Mouse (Mus musculus): Measurements from ENCODE around the gene Exph5. TPM values are rescaled to one million over a fixed set of nuclear protein-coding genes. Genes with fewer than 3 reads are reported as not detected.

The Exph5 gene
- polyA plus RNA-seq, 1 experiment from 2014 or later, result 0.56 TPM

GRCm38 (mm10) chr9:53269466-53269755 is 32.1 kb upstream of the Exph5 start:
- Histone ChIP-seq H3K27ac (ENCODE audit: low read depth, low read length) (no peak overlapping the region), H3K4me2 (ENCODE audit: low read depth) (no peak overlapping the region), H3K9ac (ENCODE audit: low read length) (no peak overlapping the region), H3K9me3 (ENCODE audit: control insufficient read depth, low read length) (no peaks in the 10 kb centered on the region), H3K4me1 (ENCODE audit: control insufficient read depth, insufficient read depth, low read length) (no peaks in the 10 kb centered on the region), H3K27me3 (ENCODE audit: control insufficient read depth, insufficient read depth, low read length) (no peaks in the 10 kb centered on the region), H3K36me3 (ENCODE audit: control insufficient read depth, insufficient read depth, low read length) (no peaks in the 10 kb centered on the region), H3K4me3 (ENCODE audit: low read depth, low read length) (no peak overlapping the region)
- DNase-seq (ENCODE audit: low spot score) (no peak), ATAC-seq (ENCODE audit: insufficient read depth, low FRiP score, low TSS enrichment) (no peak)
- 94% methylated on average over 5 of the region's 5 CpGs for WGBS

GRCm38 (mm10) chr9:53271281-53272022 is 30.0 kb upstream of the Exph5 start:
- Histone ChIP-seq H3K9me3 (ENCODE audit: control insufficient read depth, low read length) (no peaks in the 10 kb centered on the region), H3K4me1 (ENCODE audit: control insufficient read depth, insufficient read depth, low read length) (no peaks in the 10 kb centered on the region), H3K4me3 (ENCODE audit: low read depth, low read length) (no peak overlapping the region), H3K4me2 (ENCODE audit: low read depth) (no peak overlapping the region), H3K27me3 (ENCODE audit: control insufficient read depth, insufficient read depth, low read length) (no peaks in the 10 kb centered on the region), H3K9ac (ENCODE audit: low read length) (no peak overlapping the region), H3K27ac (ENCODE audit: low read depth, low read length) (no peak overlapping the region), H3K36me3 (ENCODE audit: control insufficient read depth, insufficient read depth, low read length) (no peaks in the 10 kb centered on the region)
- 75% methylated on average over 5 of the region's 5 CpGs for WGBS
- ATAC-seq (ENCODE audit: insufficient read depth, low FRiP score, low TSS enrichment) (no peak), DNase-seq (ENCODE audit: low spot score) (no peak)

DNA sequence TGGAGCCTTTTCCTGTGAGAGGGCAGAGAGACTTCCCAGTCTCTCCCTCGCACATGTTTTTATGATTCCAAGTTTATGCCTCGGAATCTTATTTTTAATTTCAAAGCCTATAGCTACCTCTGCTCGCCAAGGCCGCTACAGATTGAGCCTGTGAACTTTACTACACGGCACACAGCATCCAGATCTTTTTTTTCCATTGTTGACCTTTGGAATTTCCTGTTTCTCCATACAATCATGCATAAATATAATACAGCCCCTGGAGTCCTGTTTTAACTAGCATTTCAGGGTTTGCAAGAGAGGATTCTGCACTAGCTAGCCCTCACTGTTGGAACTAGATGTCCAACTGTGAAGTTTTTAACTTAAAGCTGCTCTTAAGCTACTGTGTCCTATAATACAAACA is 29.3 kb upstream of the Exph5 start:
- no peak for ATAC-seq (ENCODE audit: insufficient read depth, low FRiP score, low TSS enrichment)
- Histone ChIP-seq H3K36me3 (ENCODE audit: control insufficient read depth, insufficient read depth, low read length) (no peaks in the 10 kb centered on the region), H3K4me1 (ENCODE audit: control insufficient read depth, insufficient read depth, low read length) (no peaks in the 10 kb centered on the region), H3K9ac (ENCODE audit: low read length) (no peak overlapping the region), H3K4me3 (ENCODE audit: low read depth, low read length) (no peak overlapping the region), H3K9me3 (ENCODE audit: control insufficient read depth, low read length) (no peaks in the 10 kb centered on the region), H3K4me2 (ENCODE audit: low read depth) (no peak overlapping the region), H3K27me3 (ENCODE audit: control insufficient read depth, insufficient read depth, low read length) (no peaks in the 10 kb centered on the region), H3K27ac (ENCODE audit: low read depth, low read length) (no peak overlapping the region)
- WGBS, result 71% methylated on average over 5 of the region's 5 CpGs
- no peak for DNase-seq (ENCODE audit: low spot score)

DNA sequence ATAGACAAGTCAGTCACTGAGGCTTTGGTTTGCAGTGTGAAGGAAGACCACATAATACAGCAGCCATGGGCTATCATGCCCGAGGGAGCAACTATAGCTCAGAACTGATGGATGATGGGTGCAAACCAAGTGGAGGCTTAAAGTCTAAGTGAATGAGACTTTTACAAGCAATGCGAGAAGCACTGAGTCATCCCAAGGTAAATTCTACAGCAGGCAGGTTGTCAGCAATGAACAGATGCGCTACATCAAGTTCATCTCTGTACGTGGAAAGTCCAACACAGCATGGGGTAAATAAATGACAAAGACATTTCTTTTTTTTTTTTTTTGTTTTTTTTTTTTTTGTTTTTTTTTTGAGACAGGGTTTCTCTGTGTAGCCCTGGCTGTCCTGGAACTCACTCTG is 28.8 kb upstream of the Exph5 start:
- 86% methylated on average over 4 of the region's 4 CpGs for WGBS

GRCm38 (mm10) chr9:53276381-53276780 is 25.1 kb upstream of the Exph5 start:
- no peaks in the 10 kb centered on the region for H3K36me3 ChIP-seq (ENCODE audit: control insufficient read depth, insufficient read depth, low read length)
- H3K4me2 ChIP-seq (ENCODE audit: low read depth), result no peak overlapping the region
- H3K27me3 ChIP-seq (ENCODE audit: control insufficient read depth, insufficient read depth, low read length), result no peaks in the 10 kb centered on the region
- H3K27ac ChIP-seq (ENCODE audit: low read depth, low read length), result no peak overlapping the region
- DNase-seq (ENCODE audit: low spot score), result no peak
- no peak overlapping the region for H3K4me3 ChIP-seq (ENCODE audit: low read depth, low read length)
- WGBS, result 91% methylated on average over 1 of the region's 1 CpGs
- no peak for ATAC-seq (ENCODE audit: insufficient read depth, low FRiP score, low TSS enrichment)
- H3K4me1 ChIP-seq (ENCODE audit: control insufficient read depth, insufficient read depth, low read length), result no peaks in the 10 kb centered on the region
- H3K9ac ChIP-seq (ENCODE audit: low read length), result no peak overlapping the region
- no peaks in the 10 kb centered on the region for H3K9me3 ChIP-seq (ENCODE audit: control insufficient read depth, low read length)

More for the DNA sequence above, 28.8 kb upstream of the Exph5 start:
- Histone ChIP-seq H3K27ac (ENCODE audit: low read depth, low read length) (no peak overlapping the region), H3K36me3 (ENCODE audit: control insufficient read depth, insufficient read depth, low read length) (no peaks in the 10 kb centered on the region), H3K4me3 (ENCODE audit: low read depth, low read length) (no peak overlapping the region), H3K9me3 (ENCODE audit: control insufficient read depth, low read length) (no peaks in the 10 kb centered on the region), H3K9ac (ENCODE audit: low read length) (no peak overlapping the region), H3K4me2 (ENCODE audit: low read depth) (no peak overlapping the region), H3K4me1 (ENCODE audit: control insufficient read depth, insufficient read depth, low read length) (no peaks in the 10 kb centered on the region), H3K27me3 (ENCODE audit: control insufficient read depth, insufficient read depth, low read length) (no peaks in the 10 kb centered on the region)
- ATAC-seq (ENCODE audit: insufficient read depth, low FRiP score, low TSS enrichment), result no peak
- DNase-seq (ENCODE audit: low spot score), result no peak

GRCm38 (mm10) chr9:53278997-53279396 is 22.5 kb upstream of the Exph5 start:
- H3K27ac ChIP-seq (ENCODE audit: low read depth, low read length), result no peak overlapping the region
- no peak overlapping the region for H3K4me2 ChIP-seq (ENCODE audit: low read depth)
- no peaks in the 10 kb centered on the region for H3K9me3 ChIP-seq (ENCODE audit: control insufficient read depth, low read length)
- no peaks in the 10 kb centered on the region for H3K36me3 ChIP-seq (ENCODE audit: control insufficient read depth, insufficient read depth, low read length)
- no peaks in the 10 kb centered on the region for H3K4me1 ChIP-seq (ENCODE audit: control insufficient read depth, insufficient read depth, low read length)
- WGBS, result 92% methylated on average over 2 of the region's 2 CpGs
- H3K4me3 ChIP-seq (ENCODE audit: low read depth, low read length), result no peak overlapping the region
- no peak overlapping the region for H3K9ac ChIP-seq (ENCODE audit: low read length)
- no peak for DNase-seq (ENCODE audit: low spot score)
- no peaks in the 10 kb centered on the region for H3K27me3 ChIP-seq (ENCODE audit: control insufficient read depth, insufficient read depth, low read length)
- ATAC-seq (ENCODE audit: insufficient read depth, low FRiP score, low TSS enrichment), result no peak

GRCm38 (mm10) chr9:53286793-53287192 is 14.7 kb upstream of the Exph5 start:
- H3K4me1 ChIP-seq (ENCODE audit: control insufficient read depth, insufficient read depth, low read length), result no peaks in the 10 kb centered on the region
- ATAC-seq (ENCODE audit: insufficient read depth, low FRiP score, low TSS enrichment) (no peak), DNase-seq (ENCODE audit: low spot score) (no peak)
- WGBS, result 89% methylated on average over 6 of the region's 6 CpGs
- H3K9me3 ChIP-seq (ENCODE audit: control insufficient read depth, low read length), result no peaks in the 10 kb centered on the region
- H3K27me3 ChIP-seq (ENCODE audit: control insufficient read depth, insufficient read depth, low read length), result no peaks in the 10 kb centered on the region
- no peak overlapping the region for H3K4me3 ChIP-seq (ENCODE audit: low read depth, low read length)
- no peaks in the 10 kb centered on the region for H3K36me3 ChIP-seq (ENCODE audit: control insufficient read depth, insufficient read depth, low read length)
- no peak overlapping the region for H3K27ac ChIP-seq (ENCODE audit: low read depth, low read length)
- no peak overlapping the region for H3K4me2 ChIP-seq (ENCODE audit: low read depth)
- no peak overlapping the region for H3K9ac ChIP-seq (ENCODE audit: low read length)

DNA sequence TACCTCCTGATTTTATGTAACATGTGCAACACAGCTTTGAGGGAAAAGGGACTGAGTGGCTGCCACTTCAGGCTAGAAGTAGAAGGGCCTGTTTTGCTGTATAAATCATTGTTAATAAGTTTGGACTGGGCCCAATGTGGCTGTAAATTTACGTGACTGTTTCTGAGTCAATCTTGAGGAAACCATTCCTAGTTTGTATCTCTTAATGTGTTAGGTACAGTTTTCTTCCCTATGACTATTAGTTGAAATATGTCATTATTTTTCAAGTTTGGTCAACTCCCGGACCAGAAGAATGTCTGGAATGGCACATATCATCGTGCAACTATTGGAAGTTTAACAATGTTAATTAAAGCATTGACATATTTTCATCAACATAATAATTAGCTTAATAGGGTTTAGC is 11.5 kb upstream of the Exph5 start:
- Histone ChIP-seq H3K36me3 (ENCODE audit: control insufficient read depth, insufficient read depth, low read length) (no peaks in the 10 kb centered on the region), H3K4me1 (ENCODE audit: control insufficient read depth, insufficient read depth, low read length) (no peaks in the 10 kb centered on the region), H3K4me3 (ENCODE audit: low read depth, low read length) (no peak overlapping the region), H3K27me3 (ENCODE audit: control insufficient read depth, insufficient read depth, low read length) (no peaks in the 10 kb centered on the region), H3K27ac (ENCODE audit: low read depth, low read length) (no peak overlapping the region), H3K9ac (ENCODE audit: low read length) (no peak overlapping the region), H3K9me3 (ENCODE audit: control insufficient read depth, low read length) (no peaks in the 10 kb centered on the region), H3K4me2 (ENCODE audit: low read depth) (no peak overlapping the region)
- DNase-seq (ENCODE audit: low spot score), result no peak
- ATAC-seq (ENCODE audit: insufficient read depth, low FRiP score, low TSS enrichment), result no peak
- WGBS, result 89% methylated on average over 3 of the region's 3 CpGs

GRCm38 (mm10) chr9:53292833-53293232 is 8.6 kb upstream of the Exph5 start:
- Histone ChIP-seq H3K4me1 (ENCODE audit: control insufficient read depth, insufficient read depth, low read length) (no peaks in the 10 kb centered on the region), H3K9me3 (ENCODE audit: control insufficient read depth, low read length) (no peaks in the 10 kb centered on the region), H3K4me3 (ENCODE audit: low read depth, low read length) (no peak overlapping the region), H3K27ac (ENCODE audit: low read depth, low read length) (no peak overlapping the region), H3K4me2 (ENCODE audit: low read depth) (no peak overlapping the region), H3K9ac (ENCODE audit: low read length) (no peak overlapping the region), H3K36me3 (ENCODE audit: control insufficient read depth, insufficient read depth, low read length) (no peaks in the 10 kb centered on the region), H3K27me3 (ENCODE audit: control insufficient read depth, insufficient read depth, low read length) (no peaks in the 10 kb centered on the region)
- DNase-seq (ENCODE audit: low spot score), result no peak
- ATAC-seq (ENCODE audit: insufficient read depth, low FRiP score, low TSS enrichment), result no peak

All from neural tube, embryonic 11.5 days (tissue).